Mouse (Mus musculus) spleen, postnatal 4 days (tissue): Measurements from ENCODE around the gene Pgls.

Source experiments
- DNase-seq, 2 experiments: peaks; one replicate each; pipeline ENCODE4 v3.0.0; 2022; ENCODE audit warnings: low spot score in 2 of 2

Pgls gene

GRCm38 (mm10) chr8:71591471-71592373 is at the start of gene Pgls:
TSS of gene Pgls (plus strand) at chr8:71592176.
- DNase-seq: peak; percentile 92 to 96

GRCm38 (mm10) chr8:71542632-71543343 is 49.2 kb upstream of the Pgls start, which contains the start of gene Mvb12a:
TSS of gene Mvb12a (plus strand) at chr8:71542922.
- peak; percentile 90 to 94 for DNase-seq

GRCm38 (mm10) chr8:71543755-71544154 is 48.2 kb upstream of the Pgls start:
- DNase-seq: no peak

- DNase-seq: no peak
Measured at GRCm38 (mm10) chr8:71545053-71545452, 46.9 kb upstream of the Pgls start.

GRCm38 (mm10) chr8:71547590-71547989 is 44.4 kb upstream of the Pgls start:
- DNase-seq: no peak

GRCm38 (mm10) chr8:71550754-71551153 is 41.2 kb upstream of the Pgls start:
- DNase-seq: no peak

- DNase-seq: no peak
Measured at GRCm38 (mm10) chr8:71552770-71553169, 39.2 kb upstream of the Pgls start.

- DNase-seq: no peak
Measured at GRCm38 (mm10) chr8:71554001-71554400, 38.0 kb upstream of the Pgls start.

GRCm38 (mm10) chr8:71554644-71555043 is 37.3 kb upstream of the Pgls start:
- no peak for DNase-seq

GRCm38 (mm10) chr8:71558071-71558957 is 33.7 kb upstream of the Pgls start, which contains the start of gene Tmem221:
TSS of gene Tmem221 (minus strand) at chr8:71558871.
- no peak for DNase-seq

- DNase-seq: peak; percentile 75 to 82
Measured at GRCm38 (mm10) chr8:71558958-71559690, 32.9 kb upstream of the Pgls start.

GRCm38 (mm10) chr8:71560071-71560470 is 31.9 kb upstream of the Pgls start:
- DNase-seq: no peak

- no peak for DNase-seq
Measured at GRCm38 (mm10) chr8:71560765-71561164, 31.2 kb upstream of the Pgls start.

- peak in 1 of 2 experiments; percentile 53 for DNase-seq
Measured at GRCm38 (mm10) chr8:71561401-71561800, 30.6 kb upstream of the Pgls start.

- peak; percentile 84 to 95 for DNase-seq
Measured at GRCm38 (mm10) chr8:71562751-71563150, 29.2 kb upstream of the Pgls start.

- no peak for DNase-seq
Measured at GRCm38 (mm10) chr8:71563992-71564391, 28.0 kb upstream of the Pgls start.

- no peak for DNase-seq
Measured at GRCm38 (mm10) chr8:71566501-71566900, 25.5 kb upstream of the Pgls start, which contains the start of gene Nxnl1. TSS of gene Nxnl1 (minus strand) at chr8:71566601.

GRCm38 (mm10) chr8:71567587-71567986 is 24.4 kb upstream of the Pgls start:
- no peak for DNase-seq

GRCm38 (mm10) chr8:71568387-71568937 is 23.5 kb upstream of the Pgls start, which contains the start of gene Slc27a1:
TSS of gene Slc27a1 (plus strand) at chr8:71568882.
- no peak for DNase-seq

- DNase-seq: no peak
Measured at GRCm38 (mm10) chr8:71568941-71569340, 23.0 kb upstream of the Pgls start.
